Mouse (Mus musculus) cerebellum, postnatal 25 days (tissue): Measurements from ENCODE around the gene Slc46a3.
A peak's percentile ranks its signal among the peaks of the same experiment; 100 is the strongest.

Source experiments
- DNase-seq, 2 experiments: peaks; one replicate each; pipeline ENCODE4 v3.0.0; 2021; ENCODE audit warnings: mixed read lengths in 2 of 2

Gene Slc46a3

DNA sequence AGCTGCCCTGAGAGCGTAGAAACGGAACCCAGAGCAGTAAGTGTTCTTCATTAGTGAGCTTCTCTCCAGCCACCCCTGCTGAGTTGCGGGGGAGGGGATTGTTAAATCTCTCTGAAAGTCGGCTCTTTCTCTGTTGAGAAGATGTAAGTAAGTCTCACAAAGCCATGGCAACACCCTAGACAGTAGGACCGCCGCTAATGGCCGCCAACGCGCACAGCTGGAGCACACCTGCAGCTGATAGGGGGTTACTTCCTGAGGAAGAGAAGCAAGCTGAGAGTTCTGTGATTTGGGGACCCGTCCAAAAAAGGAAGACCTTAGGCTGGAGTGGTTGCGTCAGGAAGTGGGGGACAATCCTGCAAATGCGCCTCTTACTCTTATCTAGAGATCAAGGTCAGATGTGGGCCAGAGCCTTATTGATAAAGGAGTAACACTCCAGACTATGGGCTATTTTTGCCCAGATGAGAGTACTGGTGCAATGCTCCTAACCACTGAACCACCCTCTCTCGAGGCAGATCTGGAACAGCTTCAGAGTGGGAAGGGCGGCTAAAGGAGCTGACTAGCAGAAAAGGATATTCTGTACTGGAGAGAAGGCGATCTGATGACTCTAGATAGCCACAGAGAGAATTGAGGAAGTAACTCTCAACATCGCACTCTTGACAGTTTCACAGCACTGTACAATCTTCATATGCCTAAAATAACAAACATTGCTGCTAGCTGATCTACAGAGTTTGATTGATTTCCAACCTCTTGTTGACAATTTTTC is 1.0 kb upstream of the Slc46a3 start:
- peak in 1 of 2 experiments; percentile 28 for DNase-seq

DNA sequence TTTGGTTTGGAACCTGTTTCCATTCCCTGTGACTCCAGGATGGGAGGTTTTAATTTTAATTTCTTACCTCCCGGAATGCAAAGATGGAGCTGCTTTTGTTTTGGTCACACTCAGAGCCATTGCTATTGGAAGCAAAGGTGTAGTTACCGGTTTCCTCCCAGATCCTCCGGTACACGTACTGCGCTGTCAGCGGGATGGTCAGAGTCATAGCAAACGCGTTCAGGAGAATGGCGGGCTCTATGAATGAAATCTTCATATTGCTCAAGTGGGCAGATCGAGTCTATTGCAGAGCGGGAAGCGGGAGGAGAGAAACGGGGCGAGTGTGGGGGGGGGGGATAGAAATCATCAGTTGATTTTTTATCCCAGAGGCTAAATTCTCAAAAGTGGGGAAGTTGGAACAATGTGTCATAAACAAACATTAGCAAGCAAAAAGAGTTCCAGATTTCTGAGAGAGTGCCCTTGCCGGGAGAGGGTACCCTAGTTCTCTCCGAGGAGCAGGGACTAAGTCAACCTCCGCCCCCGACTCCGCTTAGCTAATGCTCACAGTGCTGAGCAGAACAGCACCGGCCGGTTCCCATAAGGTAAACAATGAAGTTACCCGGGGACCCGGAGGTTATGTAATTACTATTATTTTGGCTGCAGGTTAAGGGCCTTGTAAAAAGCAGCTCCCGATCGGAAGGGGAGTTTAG is 705 bp downstream of the Slc46a3 start:
- DNase-seq: peak; percentile 38 to 65

DNA sequence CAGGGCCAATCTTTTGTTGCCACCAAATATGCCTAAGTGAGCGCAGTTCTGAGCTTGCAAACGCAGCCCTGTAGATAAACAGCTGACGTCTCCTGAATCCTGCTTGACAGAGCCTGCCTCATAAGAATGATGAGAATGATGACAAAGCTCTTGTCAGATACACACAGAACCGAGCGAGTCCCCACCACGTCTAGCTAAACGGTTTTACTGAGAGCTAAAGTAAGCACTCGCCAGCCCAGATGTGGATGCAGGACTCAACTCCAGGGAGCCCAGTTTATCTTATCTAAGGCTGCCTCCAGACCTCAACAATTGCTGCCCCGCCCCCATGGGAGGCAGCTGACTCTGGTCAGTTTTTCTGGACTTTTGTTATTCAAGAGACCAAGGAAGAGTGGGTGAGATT is 1.5 kb downstream of the Slc46a3 start:
- DNase-seq: no peak

GRCm38 (mm10) chr5:147892735-147893134 is 1.9 kb downstream of the Slc46a3 start:
- DNase-seq: no peak

DNA sequence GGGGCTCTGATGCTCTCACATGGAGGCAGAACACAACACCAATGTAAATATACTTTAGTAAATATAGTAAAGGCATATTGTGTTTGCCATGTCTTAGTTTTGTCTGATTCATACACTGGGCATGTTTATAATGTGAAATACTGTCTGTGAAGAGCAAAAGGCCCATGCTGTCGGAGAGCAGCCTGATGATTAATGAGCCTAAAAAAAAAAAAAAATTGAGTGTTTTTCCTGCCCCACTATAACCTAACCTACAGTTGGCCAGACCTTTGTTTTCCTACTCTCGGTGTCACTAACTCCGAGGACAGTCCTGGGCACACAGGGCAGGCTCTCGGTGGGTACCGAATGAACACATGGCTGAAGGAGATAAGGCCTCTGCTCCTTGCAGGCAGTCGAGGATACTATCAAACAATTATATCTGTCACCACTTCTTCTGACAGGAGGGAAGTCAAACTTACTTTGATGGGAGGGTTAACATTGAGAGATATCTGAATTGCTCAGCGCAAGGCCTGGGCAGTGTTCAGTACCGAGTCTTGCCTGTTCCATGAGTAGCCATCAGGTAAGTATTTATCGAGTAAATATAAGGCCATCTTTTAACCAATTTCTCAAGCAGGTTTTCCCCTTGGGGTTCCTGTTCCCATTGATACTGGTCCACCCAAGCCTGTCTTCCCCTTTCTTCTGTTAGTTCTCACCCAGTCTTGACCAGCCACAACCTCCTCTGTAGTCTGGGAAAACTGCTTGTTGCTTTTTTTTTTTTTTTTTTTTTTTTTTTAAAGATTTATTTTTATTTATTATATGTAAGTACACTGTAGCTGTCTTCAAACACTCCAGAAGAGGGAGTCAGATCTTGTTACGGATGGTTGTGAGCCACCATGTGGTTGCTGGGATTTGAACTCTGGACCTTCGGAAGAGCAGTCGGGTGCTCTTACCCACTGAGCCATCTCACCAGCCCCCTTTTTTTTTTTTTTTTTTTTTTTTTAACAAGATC is 6.0 kb downstream of the Slc46a3 start:
- no peak for DNase-seq

DNA sequence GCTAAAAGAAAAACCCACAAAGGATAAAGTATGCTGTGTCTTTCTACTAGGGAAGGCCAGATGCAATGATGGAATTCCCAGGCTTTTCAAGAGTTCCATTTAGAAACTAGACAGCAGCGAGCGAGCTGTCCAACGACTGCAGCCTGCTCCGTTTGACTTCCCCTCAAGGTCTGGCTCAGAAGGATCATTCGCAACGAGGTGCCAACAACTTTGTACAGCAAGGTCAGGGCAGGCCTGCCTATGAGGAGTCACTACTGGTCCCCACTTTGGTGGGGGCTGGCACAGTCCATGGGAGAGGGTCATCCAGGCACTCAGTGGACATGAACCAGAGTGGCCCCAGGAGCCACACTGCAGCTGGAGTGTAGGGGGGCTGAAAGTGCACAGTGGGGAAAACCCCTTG is 11.0 kb downstream of the Slc46a3 start:
- no peak for DNase-seq

DNA sequence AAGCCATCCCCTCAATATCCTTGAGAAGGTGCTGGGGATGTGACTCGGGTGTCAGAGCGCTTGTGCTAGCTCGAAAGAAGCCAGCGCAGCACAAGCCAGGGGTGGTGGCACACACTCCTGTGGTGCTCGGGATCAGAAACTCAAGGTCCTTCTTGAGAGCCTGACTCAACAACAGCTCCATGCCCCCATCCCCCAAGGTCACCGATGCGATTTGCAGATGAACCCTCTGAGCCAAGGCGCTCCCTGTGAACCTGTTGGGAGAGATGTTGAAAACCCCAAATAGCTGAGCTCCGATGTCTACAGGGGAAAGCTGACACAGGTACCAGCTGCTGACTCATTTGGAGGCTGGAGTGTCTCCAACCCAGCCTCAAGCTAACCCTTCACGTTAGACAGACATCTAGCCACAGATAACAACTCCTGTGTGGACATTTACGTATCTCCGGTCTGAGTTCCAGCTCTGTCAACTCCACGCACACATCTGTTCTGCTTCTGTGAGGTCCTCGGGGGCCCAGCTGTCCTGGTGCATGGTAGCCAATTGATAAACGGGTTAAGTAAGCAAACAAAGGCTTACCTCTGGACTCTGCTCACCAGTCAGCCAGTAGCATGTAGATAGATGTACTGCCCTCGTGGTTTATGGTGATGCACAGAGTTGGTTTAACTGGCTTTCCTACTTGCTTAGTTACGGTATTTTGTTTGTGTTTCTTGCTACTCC is 14.5 kb downstream of the Slc46a3 start:
- DNase-seq: no peak

DNA sequence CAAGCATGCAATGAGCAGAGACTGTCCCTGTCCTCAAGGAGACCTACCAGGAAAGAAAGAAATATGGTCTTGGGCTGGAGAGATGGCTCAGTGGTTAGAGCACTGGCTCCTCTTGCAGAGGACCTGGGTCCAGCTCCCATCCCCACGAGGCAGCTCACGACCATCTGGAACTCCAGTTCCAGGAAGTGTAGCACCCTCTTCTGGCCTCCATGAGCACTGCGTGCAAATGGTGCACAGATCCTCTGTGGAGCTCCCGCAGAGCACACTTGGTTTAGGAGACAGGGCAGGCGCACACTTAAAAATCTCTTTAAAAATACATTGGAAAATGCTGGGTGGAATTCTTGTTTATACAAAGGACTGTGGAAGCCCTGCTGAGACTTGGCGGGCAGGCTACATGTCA is 17.1 kb downstream of the Slc46a3 start:
- peak; percentile 22 to 38 for DNase-seq

DNA sequence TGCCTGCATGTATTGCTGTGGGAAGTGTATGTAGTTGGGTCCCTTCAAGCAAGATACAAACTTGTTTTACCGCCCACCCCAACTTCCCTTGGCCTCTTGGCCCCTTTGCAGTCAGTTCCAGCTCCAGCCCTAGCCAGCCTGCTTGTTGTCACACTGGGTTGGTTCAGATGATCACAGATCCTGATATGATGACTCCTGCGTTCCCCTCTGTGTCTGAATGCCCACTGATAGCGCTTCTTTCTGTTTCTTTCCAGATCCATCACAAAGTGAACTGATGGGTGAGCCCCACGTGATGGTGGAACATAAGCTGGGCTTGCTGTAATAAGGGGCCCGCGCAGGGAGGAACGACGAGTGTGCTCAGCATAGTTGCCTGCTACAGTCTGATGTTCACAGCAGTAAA is 19.4 kb downstream of the Slc46a3 start:
- no peak for DNase-seq

- DNase-seq: peak in 1 of 2 experiments; percentile 27
Measured at GRCm38 (mm10) chr5:147874491-147875065, 20.0 kb downstream of the Slc46a3 start.

- peak in 1 of 2 experiments; percentile 25 for DNase-seq
Measured at GRCm38 (mm10) chr5:147871091-147871820, 23.4 kb downstream of the Slc46a3 start.

DNA sequence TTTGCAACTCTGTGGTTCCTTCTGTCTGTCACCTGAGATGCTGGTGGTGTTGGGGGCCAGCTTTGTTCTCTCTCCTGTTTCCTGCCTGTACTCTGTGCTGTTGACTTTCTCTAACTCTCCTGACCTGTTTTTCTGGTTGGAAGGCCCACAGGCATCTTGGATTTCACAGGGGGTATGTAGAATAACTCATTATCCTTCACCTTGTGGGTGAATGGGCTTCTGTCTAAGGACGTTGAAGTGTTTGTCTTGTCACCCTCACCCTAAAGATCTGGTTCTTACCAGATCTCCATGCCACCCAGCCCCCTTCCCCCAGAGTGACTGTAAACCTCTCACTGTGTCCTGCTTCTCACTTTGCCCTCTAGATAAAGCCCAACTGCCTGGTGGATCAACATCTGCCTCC is 24.3 kb downstream of the Slc46a3 start:
- no peak for DNase-seq

GRCm38 (mm10) chr5:147869568-147869967 is 25.0 kb downstream of the Slc46a3 start:
- no peak for DNase-seq

- no peak for DNase-seq
Measured at GRCm38 (mm10) chr5:147868674-147869073, 25.9 kb downstream of the Slc46a3 start.

- DNase-seq: peak; percentile 88 to 91
Measured at GRCm38 (mm10) chr5:147860449-147861261, 34.0 kb downstream of the Slc46a3 start, which contains the start of gene Pomp. TSS of gene Pomp (plus strand) at chr5:147860461.

DNA sequence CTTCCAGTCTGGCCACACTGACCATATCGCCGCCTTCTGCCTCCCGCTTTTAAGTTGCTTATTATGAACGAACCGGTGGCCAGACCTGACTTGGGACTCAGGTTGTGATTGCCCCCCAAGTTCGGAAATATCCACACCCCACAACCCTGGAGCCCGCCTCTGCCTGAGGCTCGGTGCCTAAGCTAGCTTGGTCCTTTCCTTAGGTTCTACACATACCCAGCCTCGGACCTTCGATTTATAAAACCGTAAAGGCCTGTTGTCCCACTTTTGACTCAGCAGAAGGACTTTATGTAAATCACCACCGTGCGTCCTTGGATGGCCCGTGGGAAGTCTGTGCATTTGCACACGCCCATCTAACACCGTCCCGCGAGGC is 34.6 kb downstream of the Slc46a3 start:
- DNase-seq: no peak

DNA sequence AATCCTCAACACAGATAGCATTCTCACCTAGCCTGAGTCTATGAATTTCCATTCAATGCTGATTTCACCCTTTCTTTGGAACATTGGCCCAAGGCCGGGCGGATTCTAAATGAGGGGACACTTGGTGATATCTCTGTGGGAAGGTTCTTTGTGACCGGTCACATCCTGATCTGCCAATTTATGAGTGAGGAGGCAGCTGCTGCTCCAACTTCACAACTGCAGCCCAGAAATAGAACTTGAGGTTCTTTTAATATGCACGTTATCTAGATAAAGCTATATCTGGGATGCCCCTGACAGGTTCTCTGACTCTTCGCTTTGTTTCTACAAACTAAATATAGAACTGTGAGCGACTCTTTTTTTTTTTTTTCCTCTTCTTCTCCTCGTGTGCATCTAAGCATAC is 44.4 kb downstream of the Slc46a3 start:
- no peak for DNase-seq

GRCm38 (mm10) chr5:147848164-147848863 is 46.3 kb downstream of the Slc46a3 start:
- peak; percentile 77 to 84 for DNase-seq

GRCm38 (mm10) chr5:147847361-147847760 is 47.3 kb downstream of the Slc46a3 start:
- no peak for DNase-seq

DNA sequence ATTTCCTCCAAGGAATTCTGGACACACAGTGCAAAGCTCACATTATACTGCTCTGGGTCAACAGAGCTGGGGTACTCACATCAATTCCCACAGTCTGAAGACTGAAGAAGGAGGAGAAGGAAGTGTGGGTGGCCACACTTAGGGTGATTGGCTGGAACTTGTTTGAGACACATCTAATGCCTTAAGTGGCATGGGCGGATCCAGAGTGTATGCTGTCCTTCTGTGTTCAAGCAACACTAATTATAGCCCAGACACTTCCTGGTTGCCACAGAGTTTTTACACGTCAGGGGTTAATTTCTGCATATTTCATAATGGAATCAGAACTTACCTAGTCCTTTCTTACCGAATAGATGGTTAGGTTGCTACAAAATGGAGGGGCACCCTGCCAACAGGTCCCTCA is 49.3 kb downstream of the Slc46a3 start:
- no peak for DNase-seq
